Mouse (Mus musculus) heart, postnatal 0 days (tissue): ENCODE results near the gene Vgf. TPM values are rescaled to one million over a fixed set of nuclear protein-coding genes. Genes with fewer than 3 reads are reported as not detected.
A peak's percentile ranks its signal among the peaks of the same experiment; 100 is the strongest.

Experiments used
- ATAC-seq: fragments of 200-750 bp; cut with Nextera tagmentation; 2 replicates; pipeline ENCODE4 v1.8.0; 2017; ENCODE audit warnings: low read depth, moderate number of reproducible peaks, moderate library complexity; ENCODE audit not compliant: insufficient read depth
- DNase-seq: peaks from one replicate; pipeline ENCODE4 v3.0.0-alpha.2; 2016; ENCODE audit warnings: low spot score
- H3K27ac ChIP-seq: fragments of 300-500 bp; sonication (generic); 2 replicates; pipeline ENCODE4 v1.5.1; 2014; ENCODE audit warnings: low read depth, mild to moderate bottlenecking
- H3K27me3 ChIP-seq: fragments of 300-500 bp; sonication (generic); 2 replicates; pipeline ENCODE4 v1.6.1; 2014; ENCODE audit warnings: low read length, mixed read lengths; ENCODE audit not compliant: control insufficient read depth, insufficient read depth
- H3K36me3 ChIP-seq: fragments of 300-500 bp; sonication (generic); replicated peaks from 2 replicates; pipeline ENCODE4 v1.6.1; 2014; ENCODE audit warnings: low read length, mixed read lengths; ENCODE audit not compliant: control insufficient read depth, insufficient read depth
- H3K4me1 ChIP-seq: fragments of 300-500 bp; sonication (generic); 2 replicates; pipeline ENCODE4 v1.6.1; 2014; ENCODE audit warnings: antibody characterized with exemption; ENCODE audit not compliant: control insufficient read depth, insufficient read depth
- H3K4me2 ChIP-seq: fragments of 300-500 bp; sonication (generic); 2 replicates; pipeline ENCODE4 v1.6.1; 2014; ENCODE audit warnings: low read depth, mild to moderate bottlenecking, low read length, moderate library complexity
- H3K4me3 ChIP-seq: fragments of 300-500 bp; sonication (generic); 2 replicates; pipeline ENCODE4 v1.5.1; 2014; ENCODE audit warnings: low read depth, low read length
- H3K9ac ChIP-seq: fragments of 300-500 bp; sonication (generic); replicated peaks from 2 replicates; pipeline ENCODE4 v1.6.1; 2014; ENCODE audit warnings: low read depth, low read length, mixed read lengths
- H3K9me3 ChIP-seq: fragments of 300-500 bp; sonication (generic); replicated peaks from 2 replicates; pipeline ENCODE4 v1.6.1; 2016; ENCODE audit warnings: low read length; ENCODE audit not compliant: control insufficient read depth
- CTCF ChIP-seq: IDR thresholded peaks from 2 replicates; pipeline ENCODE4 v1.5.1; 2016; ENCODE audit warnings: antibody characterized with exemption, control low read depth, low read depth
- EP300 ChIP-seq: IDR thresholded peaks from 2 replicates; pipeline ENCODE4 v1.6.1; 2016; ENCODE audit warnings: antibody characterized with exemption, low read depth
- WGBS: fragments of 180-500 bp; shearing (Covaris S2); extraction: QIAGEN DNeasy Blood & Tissue Kit; methylation state at CpG from one replicate; pipeline ENCODE4 v1.1.7; 2014; 5-methylcytosine and 5-hydroxymethylcytosine counted together
- polyA plus RNA-seq: library from polyadenylated mRNA; unstranded; fragments of >200 nt; fragmentation: Nextera tagmentation; extraction: Ambion mirVana; gene quantifications from 2 replicates; pipeline ENCODE4 v1.2.1, GENCODE M21; 2015
- total RNA-seq: library from RNA; depleted of rRNA; stranded (reverse); fragments of >200 nt; gene quantifications from 2 replicates; pipeline ENCODE4 v1.2.3, GENCODE M21; 2014; ENCODE audit warnings: low replicate concordance

The Vgf gene
- total and polyA plus RNA-seq, 2 experiments from 2014 or later = not detected

DNA sequence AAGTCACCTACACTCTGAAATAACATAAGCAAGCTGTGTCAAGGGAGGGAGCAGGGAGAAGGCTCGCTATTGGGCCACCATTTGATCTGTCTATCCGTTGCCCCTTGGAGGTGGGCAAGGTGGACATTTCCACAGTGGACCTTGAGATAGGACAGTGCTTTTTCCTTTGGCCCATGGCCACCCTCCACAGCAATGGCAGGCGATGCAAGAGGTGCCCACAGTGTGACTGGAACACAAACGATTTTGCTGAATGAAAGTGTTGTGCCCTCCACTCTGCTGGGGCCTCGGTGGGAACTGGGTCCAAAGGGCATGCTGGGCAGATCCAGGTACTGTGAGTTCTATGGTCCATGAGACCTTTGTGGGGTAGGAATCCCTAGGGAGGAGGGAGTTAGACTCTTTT, 36.4 kb downstream of the Vgf start:
- ATAC-seq (no peak), DNase-seq (no peak)
- no peaks in the 10 kb centered on the region for H3K27me3 ChIP-seq
- no peak overlapping the region for H3K4me2 ChIP-seq
- TF ChIP-seq EP300 = no peak
- no peak for TF ChIP-seq CTCF
- 83% methylated on average over 5 of the region's 5 CpGs for WGBS
- H3K9me3 ChIP-seq = no peaks in the 10 kb centered on the region
- H3K27ac ChIP-seq = no peak overlapping the region
- H3K4me1 ChIP-seq = no peaks in the 10 kb centered on the region
- H3K9ac ChIP-seq = no peak overlapping the region
- peaks cover 16% of the 10 kb centered on the region; the same call in 1 of the 2 replicates for H3K36me3 ChIP-seq
- no peak overlapping the region for H3K4me3 ChIP-seq

DNA sequence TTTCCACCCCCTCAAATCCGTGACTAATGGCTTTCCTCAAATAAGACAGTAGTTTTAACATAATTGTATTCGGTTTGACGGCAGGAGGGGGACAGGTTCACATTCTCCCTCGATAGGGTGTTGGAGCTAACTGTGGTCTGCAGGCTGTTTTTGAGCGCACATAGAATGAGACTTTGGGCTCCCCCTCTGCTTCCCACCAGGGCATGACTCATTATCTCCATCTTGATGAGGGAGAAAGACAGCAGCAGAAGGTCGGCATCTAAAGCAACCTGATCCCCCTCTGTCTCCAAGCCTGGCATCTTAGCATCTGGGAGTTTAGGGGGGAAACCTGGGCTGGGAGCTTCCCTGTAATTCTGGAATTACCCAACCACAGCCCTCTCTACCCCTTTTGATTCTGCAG, 39.3 kb downstream of the Vgf start:
- Histone ChIP-seq H3K27ac (no peak overlapping the region), H3K36me3 (peaks cover 20% of the 10 kb centered on the region; the same call in 1 of the 2 replicates), H3K4me2 (no peak overlapping the region), H3K9me3 (no peaks in the 10 kb centered on the region), H3K4me3 (no peak overlapping the region), H3K9ac (no peak overlapping the region), H3K27me3 (no peaks in the 10 kb centered on the region), H3K4me1 (no peaks in the 10 kb centered on the region)
- DNase-seq (no peak), ATAC-seq (no peak)
- no peak for TF ChIP-seq EP300
- no peak for TF ChIP-seq CTCF
- 72% methylated on average over 6 of the region's 6 CpGs for WGBS

DNA sequence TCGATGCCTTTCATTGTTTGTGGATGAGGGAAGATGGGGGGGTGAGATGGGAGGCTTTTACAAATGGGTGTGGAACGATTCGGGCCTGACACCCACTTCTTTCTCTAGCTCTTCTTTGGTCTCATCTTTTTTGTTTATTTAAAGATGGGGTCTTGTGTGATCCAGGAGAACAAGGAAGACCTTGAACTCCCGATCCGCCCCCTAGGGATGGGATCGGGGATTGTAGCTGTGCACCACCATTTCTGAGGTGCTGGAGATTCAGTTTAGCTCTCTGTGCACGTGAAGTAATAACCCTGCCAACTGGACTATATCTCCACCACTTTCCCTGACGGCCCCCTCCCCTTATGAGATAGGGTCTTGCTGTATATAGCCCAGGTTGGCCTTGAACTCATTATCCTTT, 39.7 kb downstream of the Vgf start:
- WGBS = 74% methylated on average over 8 of the region's 8 CpGs
- Histone ChIP-seq H3K36me3 (peaks cover 20% of the 10 kb centered on the region; the same call in 1 of the 2 replicates), H3K4me2 (no peak overlapping the region), H3K9ac (no peak overlapping the region), H3K4me3 (no peak overlapping the region), H3K4me1 (no peaks in the 10 kb centered on the region), H3K27me3 (no peaks in the 10 kb centered on the region), H3K27ac (no peak overlapping the region), H3K9me3 (no peaks in the 10 kb centered on the region)
- ATAC-seq (no peak), DNase-seq (no peak)
- TF ChIP-seq EP300 (no peak), CTCF (no peak)

DNA sequence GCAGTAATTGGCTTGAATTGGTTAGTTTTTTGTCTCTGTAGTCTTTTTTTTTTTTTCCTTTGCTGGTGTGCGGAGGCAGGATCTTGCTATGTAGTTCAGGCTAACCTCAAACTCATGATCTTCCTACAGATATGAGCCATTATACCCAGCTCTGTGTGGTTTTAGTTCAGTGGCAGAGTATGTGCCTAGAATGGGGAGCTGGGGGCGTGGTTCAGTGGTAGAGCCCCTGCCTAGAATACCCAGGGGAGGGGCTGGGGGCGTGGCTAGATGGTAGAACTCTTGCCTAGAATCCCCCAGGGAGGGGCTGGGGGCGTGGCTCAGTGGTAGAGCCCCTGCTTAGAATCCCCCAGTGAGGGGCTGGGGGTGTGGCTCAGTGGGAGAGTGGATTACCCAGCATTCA, 42.5 kb downstream of the Vgf start:
- no peak overlapping the region for H3K4me2 ChIP-seq
- H3K4me3 ChIP-seq = no peak overlapping the region
- DNase-seq (no peak), ATAC-seq (no peak)
- H3K9ac ChIP-seq = no peak overlapping the region
- peaks cover 12% of the 10 kb centered on the region for H3K4me1 ChIP-seq
- H3K36me3 ChIP-seq = peaks cover 12% of the 10 kb centered on the region; the same call in 1 of the 2 replicates
- TF ChIP-seq CTCF = no peak
- TF ChIP-seq EP300 = no peak
- no peaks in the 10 kb centered on the region for H3K9me3 ChIP-seq
- H3K27ac ChIP-seq = no peak overlapping the region
- WGBS = 80% methylated on average over 4 of the region's 4 CpGs
- H3K27me3 ChIP-seq = no peaks in the 10 kb centered on the region

DNA sequence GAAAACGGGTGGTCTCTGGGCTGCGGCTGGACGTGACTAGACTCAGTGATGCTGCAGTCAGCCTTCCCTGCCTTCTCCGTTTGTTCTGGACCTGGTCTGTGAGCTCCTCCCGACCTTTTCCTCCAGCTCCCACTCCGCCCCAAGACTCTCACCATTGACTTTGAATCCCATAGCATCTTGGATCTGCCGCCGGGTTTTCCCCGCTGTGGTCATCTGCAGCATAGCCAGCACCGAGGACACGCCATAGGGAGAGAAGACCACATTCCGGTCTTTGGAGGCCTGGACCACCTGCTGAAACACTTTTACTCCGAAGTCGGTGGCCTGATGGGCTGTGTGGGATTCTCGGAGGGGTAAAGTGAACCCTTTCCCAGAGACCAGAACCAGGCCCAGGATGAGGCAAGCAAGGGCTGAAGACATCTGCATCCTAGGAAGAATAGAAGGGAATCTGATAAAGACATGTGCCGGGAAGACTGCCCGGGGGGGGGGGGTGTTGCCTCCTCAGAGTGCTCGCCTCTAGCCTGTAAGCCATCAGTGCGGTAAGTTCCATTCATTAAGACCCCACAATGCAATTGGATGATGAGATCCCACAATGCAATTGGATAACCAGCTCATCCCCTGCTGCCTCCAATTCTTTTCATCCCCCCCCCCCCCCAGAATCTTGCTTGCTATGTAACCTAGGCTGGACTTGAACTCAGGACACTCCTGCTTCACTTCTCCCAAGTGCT, 44.9 kb downstream of the Vgf start:
- DNase-seq (no peak), ATAC-seq (no peak)
- WGBS = 77% methylated on average over 19 of the region's 19 CpGs
- Histone ChIP-seq H3K9me3 (no peaks in the 10 kb centered on the region), H3K9ac (no peak overlapping the region), H3K36me3 (peaks cover 7% of the 10 kb centered on the region; the same call in 1 of the 2 replicates), H3K4me3 (peak overlapping the region; percentile 38), H3K4me1 (peaks cover 32% of the 10 kb centered on the region), H3K27ac (no peak overlapping the region), H3K27me3 (no peaks in the 10 kb centered on the region), H3K4me2 (peak overlapping the region; percentile 56)
- TF ChIP-seq CTCF (no peak), EP300 (no peak)
